Mouse (Mus musculus) heart, adult 10 weeks (tissue): ENCODE data around the gene Nuak2. TPM values are rescaled to one million over a fixed set of nuclear protein-coding genes. Genes with fewer than 3 reads are reported as not detected.

Source experiments
- polyA plus RNA-seq: library from polyadenylated mRNA; stranded (reverse); fragments of 350-450 nt; fragmentation: Illumina TruSeq; extraction: RNeasy Lipid Tissue Mini Kit (QIAGEN cat#74804); gene quantifications from one replicate; pipeline ENCODE4 v1.2.3, GENCODE M21; 2014; ENCODE audit warnings: low read depth, low replicate concordance

Nuak2 gene
- polyA plus RNA-seq = 2.3 TPM

GRCm38 (mm10) chr1:132315889-132316624, at the start of gene Nuak2:
Gene Nuak2, plus strand, starts transcription at chr1:132316126.

GRCm38 (mm10) chr1:132298425-132298800, 17.5 kb upstream of the Nuak2 start, which contains the start of gene Klhdc8a:
Gene Klhdc8a, plus strand, starts transcription at chr1:132298626.

Other genes starting within 250 kb of the Nuak2 start
- 1.0 TPM for gene Mfsd4a, start 248.1 kb upstream of the Nuak2 start, polyA plus RNA-seq
- gene Cdk18, start 176.4 kb upstream of the Nuak2 start, polyA plus RNA-seq = 19.5 TPM
- gene Lemd1, start 124.7 kb upstream of the Nuak2 start, polyA plus RNA-seq = not detected
- gene AC124108.1, start 124.7 kb upstream of the Nuak2 start, polyA plus RNA-seq = not detected
- gene Gm10188, start 86.4 kb upstream of the Nuak2 start, polyA plus RNA-seq = not detected
- 11.4 TPM for gene Klhdc8a, start 17.5 kb upstream of the Nuak2 start, polyA plus RNA-seq
- 20.2 TPM for gene Tmcc2, start 75.2 kb downstream of the Nuak2 start, polyA plus RNA-seq
- 12.8 TPM for gene Dstyk, start 101.4 kb downstream of the Nuak2 start, polyA plus RNA-seq
- gene Rbbp5, start 161.2 kb downstream of the Nuak2 start, polyA plus RNA-seq = 27.0 TPM
- gene Tmem81, start 190.1 kb downstream of the Nuak2 start, polyA plus RNA-seq = 2.6 TPM
- gene Cntn2, start 227.1 kb downstream of the Nuak2 start, polyA plus RNA-seq = 6.3 TPM